Mouse (Mus musculus) adrenal gland, postnatal 4 days (tissue): ENCODE results near the gene Syt16. TPM values are rescaled to one million over a fixed set of nuclear protein-coding genes. Genes with fewer than 3 reads are reported as not detected.
A peak's percentile ranks its signal among the peaks of the same experiment; 100 is the strongest.

ENCODE experiments used
- DNase-seq, 2 experiments: peaks; one replicate each; pipeline ENCODE4 v3.0.0; 2021 to 2022; ENCODE audit warnings: low spot score in 2 of 2, mixed read lengths in 2 of 2
- total RNA-seq, 2 experiments: library from RNA; stranded (reverse); gene quantifications; 2 replicates each; pipeline ENCODE4 v1.2.3; 2021

The Syt16 gene
- total RNA-seq, 2 experiments from 2014 or later: 2.0 to 3.0 TPM

GRCm38 (mm10) chr12:74002449-74002848 lies 5.0 kb downstream of the Syt16 start:
- DNase-seq: no peak

- DNase-seq: no peak
Observed at GRCm38 (mm10) chr12:74009448-74009911, 12.0 kb downstream of the Syt16 start.

GRCm38 (mm10) chr12:74013739-74014138 lies 16.3 kb downstream of the Syt16 start:
- peak; percentile 60 to 74 for DNase-seq

GRCm38 (mm10) chr12:74014739-74015270 lies 17.3 kb downstream of the Syt16 start:
- DNase-seq: peak in 1 of 2 experiments; percentile 19

GRCm38 (mm10) chr12:74015491-74015890 lies 18.0 kb downstream of the Syt16 start:
- no peak for DNase-seq

- no peak for DNase-seq
Observed at GRCm38 (mm10) chr12:74023260-74023659, 25.8 kb downstream of the Syt16 start.

GRCm38 (mm10) chr12:74024912-74025311 lies 27.5 kb downstream of the Syt16 start:
- no peak for DNase-seq

GRCm38 (mm10) chr12:74043225-74043624 lies 45.8 kb downstream of the Syt16 start:
- no peak for DNase-seq

GRCm38 (mm10) chr12:74043755-74044154 lies 46.3 kb downstream of the Syt16 start:
- DNase-seq: no peak

GRCm38 (mm10) chr12:74044241-74044640 lies 46.8 kb downstream of the Syt16 start:
- DNase-seq: no peak

- no peak for DNase-seq
Observed at GRCm38 (mm10) chr12:74055336-74055931, 58.0 kb downstream of the Syt16 start.

GRCm38 (mm10) chr12:74056162-74056561 lies 58.7 kb downstream of the Syt16 start:
- DNase-seq: no peak

- DNase-seq: no peak
Observed at GRCm38 (mm10) chr12:74062547-74062946, 65.1 kb downstream of the Syt16 start.

GRCm38 (mm10) chr12:74068912-74069311 lies 71.5 kb downstream of the Syt16 start:
- no peak for DNase-seq

GRCm38 (mm10) chr12:74075590-74075989 lies 78.1 kb downstream of the Syt16 start:
- DNase-seq: no peak

GRCm38 (mm10) chr12:74076091-74076490 lies 78.6 kb downstream of the Syt16 start:
- no peak for DNase-seq

GRCm38 (mm10) chr12:74081122-74081521 lies 83.7 kb downstream of the Syt16 start:
- DNase-seq: no peak

- no peak for DNase-seq
Observed at GRCm38 (mm10) chr12:74084389-74084788, 86.9 kb downstream of the Syt16 start.

- DNase-seq: no peak
Observed at GRCm38 (mm10) chr12:74087086-74087485, 89.6 kb downstream of the Syt16 start.

- DNase-seq: no peak
Observed at GRCm38 (mm10) chr12:74089342-74090131, 92.1 kb downstream of the Syt16 start.

- DNase-seq: no peak
Observed at GRCm38 (mm10) chr12:74092546-74092945, 95.1 kb downstream of the Syt16 start.

- no peak for DNase-seq
Observed at GRCm38 (mm10) chr12:74093110-74093509, 95.6 kb downstream of the Syt16 start.
